Comparison of ENCODE assay signal across 30 mouse cellular contexts in the genomic region with DNA sequence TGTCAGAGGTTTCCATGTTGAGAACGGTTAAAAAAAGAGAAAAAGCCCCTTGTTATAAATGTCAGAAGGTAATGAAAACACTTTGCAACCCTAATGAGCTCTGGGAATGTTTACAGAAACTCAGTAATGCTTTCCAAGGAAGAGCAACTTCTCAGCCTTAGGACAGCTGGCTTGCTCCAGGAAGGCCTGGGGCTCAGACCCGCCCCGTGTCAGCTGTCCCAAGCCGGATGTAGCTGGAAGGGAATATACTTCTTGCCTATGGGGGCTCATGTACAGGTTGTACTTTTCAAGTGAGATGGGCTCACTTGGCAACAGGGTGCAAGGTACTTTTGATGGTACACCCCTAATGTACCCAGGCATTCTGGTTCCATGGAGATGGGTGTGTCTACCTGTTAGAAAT. TPM values are rescaled to one million over a fixed set of nuclear protein-coding genes. Genes with fewer than 3 reads are reported as not detected.
"Had no signal": no experiment of that assay in that cellular context is flagged by ENCODE, and none has a peak within 500 bp of the region (broad histone marks: within the 10 kb centered on the region; RNA-seq: fewer than 3 reads in every experiment).

No protein-coding gene starts in this region.

- H3K4me2 ChIP-seq: embryonic facial prominence, embryonic 12.5 days; embryonic facial prominence, embryonic 13.5 days; embryonic facial prominence, embryonic 15.5 days; forebrain, embryonic 12.5 days; forebrain, embryonic 13.5 days; forebrain, embryonic 15.5 days had no signal

- H3K4me1 ChIP-seq: embryonic facial prominence, embryonic 12.5 days; embryonic facial prominence, embryonic 13.5 days; embryonic facial prominence, embryonic 15.5 days; forebrain, embryonic 10.5 days; forebrain, embryonic 12.5 days; forebrain, embryonic 13.5 days; forebrain, embryonic 15.5 days had no signal

- DNase-seq: cerebellum, adult 18-20 months; cerebellum, adult 2 months; cerebellum, adult 8-10 months; cerebellum, adult 9-10 months; cerebellum, adult 9-11 months; cerebellum, postnatal 14 days; cerebellum, postnatal 25 days; cerebellum, postnatal 36 days; embryo, embryonic 11 days; forebrain, postnatal 0 days; gastrocnemius, adult 2 months; gastrocnemius, postnatal 10 days; gastrocnemius, postnatal 14 days; gastrocnemius, postnatal 25 days; gastrocnemius, postnatal 36 days; heart, adult 11 months; heart, adult 18-20 months had no signal

- H3K4me3 ChIP-seq: embryonic facial prominence, embryonic 10.5 days; embryonic facial prominence, embryonic 12.5 days; embryonic facial prominence, embryonic 13.5 days; embryonic facial prominence, embryonic 15.5 days; erythroblast, embryonic 14.5 days; forebrain, embryonic 10.5 days; forebrain, embryonic 12.5 days; forebrain, embryonic 13.5 days; forebrain, embryonic 15.5 days; gastrocnemius, adult 2 months had no signal

- H3K9me3 ChIP-seq: embryonic facial prominence, embryonic 12.5 days; embryonic facial prominence, embryonic 13.5 days; embryonic facial prominence, embryonic 15.5 days; forebrain, embryonic 12.5 days; forebrain, embryonic 13.5 days; forebrain, embryonic 15.5 days had no signal

- H3K9ac ChIP-seq: embryonic facial prominence, embryonic 12.5 days; embryonic facial prominence, embryonic 13.5 days; embryonic facial prominence, embryonic 15.5 days; forebrain, embryonic 12.5 days; forebrain, embryonic 13.5 days; forebrain, embryonic 15.5 days; forebrain, postnatal 0 days had no signal

- ATAC-seq: forebrain, embryonic 13.5 days; forebrain, embryonic 14.5 days; forebrain, embryonic 15.5 days; forebrain, embryonic 16.5 days; forebrain, postnatal 0 days had no signal

- H3K27me3 ChIP-seq: embryonic facial prominence, embryonic 12.5 days; embryonic facial prominence, embryonic 13.5 days; embryonic facial prominence, embryonic 15.5 days; forebrain, embryonic 12.5 days; forebrain, embryonic 13.5 days; forebrain, embryonic 15.5 days had no signal

- H3K36me3 ChIP-seq: embryonic facial prominence, embryonic 10.5 days; embryonic facial prominence, embryonic 12.5 days; embryonic facial prominence, embryonic 13.5 days; embryonic facial prominence, embryonic 15.5 days; forebrain, embryonic 10.5 days; forebrain, embryonic 12.5 days; forebrain, embryonic 15.5 days had no signal

- H3K27ac ChIP-seq: embryonic facial prominence, embryonic 10.5 days; embryonic facial prominence, embryonic 12.5 days; embryonic facial prominence, embryonic 13.5 days; embryonic facial prominence, embryonic 15.5 days; forebrain, embryonic 10.5 days; forebrain, embryonic 12.5 days; forebrain, embryonic 13.5 days; forebrain, embryonic 15.5 days; gastrocnemius, adult 2 months had no signal

RNA-seq across cellular contexts. Expression of a gene that starts 28.4 kb away (rescaled TPM):
- total RNA-seq: common myeloid progenitor, adult 5-6 weeks; granulocyte monocyte progenitor cell, adult 5-6 weeks had no signal
- polyA plus RNA-seq: erythroblast, embryonic 14.5 days had no signal
